Mouse (Mus musculus) heart, embryonic 14.5 days (tissue): Measurements from ENCODE around the gene Ffar3. TPM values are rescaled to one million over a fixed set of nuclear protein-coding genes. Genes with fewer than 3 reads are reported as not detected.

Source experiments
- ATAC-seq: fragments of 200-750 bp; cut with Nextera tagmentation; 2 replicates; pipeline ENCODE4 v1.8.0; 2017; ENCODE audit warnings: low read depth, moderate TSS enrichment; ENCODE audit not compliant: insufficient number of reproducible peaks, insufficient read depth, low FRiP score
- H3K27ac ChIP-seq, 2 experiments: fragments of 200-500 bp in 1 of 2; fragments of 300-500 bp in 1 of 2; sonication (generic) in 1 of 2; replicated peaks in 1 of 2; 2 replicates each; pipeline ENCODE4 v1.5.1; 2012 to 2014; ENCODE audit warnings: low read depth in 2 of 2, low read length in 2 of 2, control low read depth in 1 of 2, mild to moderate bottlenecking in 1 of 2, mixed read lengths in 1 of 2; ENCODE audit not compliant: control insufficient read depth in 1 of 2, insufficient read depth in 1 of 2
- H3K27me3 ChIP-seq: fragments of 300-500 bp; sonication (generic); 2 replicates; pipeline ENCODE4 v1.6.1; 2014; ENCODE audit warnings: mild to moderate bottlenecking, low read length, control low read depth; ENCODE audit not compliant: control insufficient read depth, insufficient read depth
- H3K36me3 ChIP-seq: fragments of 300-500 bp; sonication (generic); 2 replicates; pipeline ENCODE4 v1.6.1; 2014; ENCODE audit warnings: mild to moderate bottlenecking, control low read depth, low read length, mixed read lengths; ENCODE audit not compliant: control insufficient read depth, insufficient read depth
- H3K4me1 ChIP-seq, 2 experiments: fragments of 200-500 bp in 1 of 2; fragments of 300-500 bp in 1 of 2; sonication (generic) in 1 of 2; 2 replicates each; pipeline ENCODE4 v1.6.1; 2012 to 2014; ENCODE audit warnings: low read length in 2 of 2, control low read depth in 1 of 2, mixed read lengths in 1 of 2; ENCODE audit not compliant: control insufficient read depth in 2 of 2, insufficient read depth in 2 of 2
- H3K4me2 ChIP-seq: fragments of 300-500 bp; sonication (generic); 2 replicates; pipeline ENCODE4 v1.6.1; 2014; ENCODE audit warnings: mild to moderate bottlenecking, low read length
- H3K4me3 ChIP-seq, 2 experiments: fragments of 200-500 bp in 1 of 2; fragments of 300-500 bp in 1 of 2; sonication (generic) in 1 of 2; 2 replicates each; pipeline ENCODE4 v1.5.1; 2012 to 2014; ENCODE audit warnings: low read length in 2 of 2, mild to moderate bottlenecking in 2 of 2, control low read depth in 1 of 2, low read depth in 1 of 2, moderate library complexity in 1 of 2; ENCODE audit not compliant: control insufficient read depth in 1 of 2, insufficient read depth in 1 of 2
- H3K9ac ChIP-seq: fragments of 300-500 bp; sonication (generic); 2 replicates; pipeline ENCODE4 v1.6.1; 2014; ENCODE audit warnings: mild to moderate bottlenecking, low read length
- H3K9me3 ChIP-seq: fragments of 300-500 bp; sonication (generic); 2 replicates; pipeline ENCODE4 v1.6.1; 2016; ENCODE audit warnings: low read length, control low read depth; ENCODE audit not compliant: control insufficient read depth
- WGBS: fragments of 180-500 bp; shearing (Covaris S2); extraction: QIAGEN DNeasy Blood & Tissue Kit; methylation state at CpG from one replicate; pipeline ENCODE4 v1.1.7; 2014; 5-methylcytosine and 5-hydroxymethylcytosine counted together
- polyA plus RNA-seq: library from polyadenylated mRNA; unstranded; fragments of >200 nt; fragmentation: Nextera tagmentation; extraction: Ambion mirVana; gene quantifications from 2 replicates; pipeline ENCODE4 v1.2.1, GENCODE M21; 2014

Gene Ffar3
- polyA plus RNA-seq, 1 experiment from 2014 or later: not detected

GRCm38 (mm10) chr7:30886852-30887251, 30.9 kb upstream of the Ffar3 start:
- Histone ChIP-seq H3K4me3 (no peak overlapping the region), H3K9me3 (no peaks in the 10 kb centered on the region), H3K9ac (no peak overlapping the region), H3K36me3 (no peaks in the 10 kb centered on the region), H3K27ac (no peak overlapping the region), H3K4me1 (no peaks in the 10 kb centered on the region), H3K4me2 (no peak overlapping the region), H3K27me3 (no peaks in the 10 kb centered on the region)
- no peak for ATAC-seq
- whole genome bisulfite sequencing: 78% methylated on average over 4 of the region's 4 CpGs

- no peaks in the 10 kb centered on the region for H3K9me3 ChIP-seq
- no peaks in the 10 kb centered on the region for H3K4me1 ChIP-seq
- H3K9ac ChIP-seq: no peak overlapping the region
- H3K4me3 ChIP-seq: no peak overlapping the region
- ATAC-seq: no peak
- H3K36me3 ChIP-seq: no peaks in the 10 kb centered on the region
- no peaks in the 10 kb centered on the region for H3K27me3 ChIP-seq
- no peak overlapping the region for H3K4me2 ChIP-seq
- no peak overlapping the region for H3K27ac ChIP-seq
Observed at GRCm38 (mm10) chr7:30884047-30884446, 28.1 kb upstream of the Ffar3 start.

GRCm38 (mm10) chr7:30881367-30881766, 25.4 kb upstream of the Ffar3 start:
- Histone ChIP-seq H3K9ac (no peak overlapping the region), H3K27ac (no peak overlapping the region), H3K4me3 (no peak overlapping the region), H3K4me1 (no peaks in the 10 kb centered on the region), H3K9me3 (no peaks in the 10 kb centered on the region), H3K4me2 (no peak overlapping the region), H3K27me3 (no peaks in the 10 kb centered on the region), H3K36me3 (no peaks in the 10 kb centered on the region)
- WGBS: 70% methylated on average over 3 of the region's 3 CpGs
- no peak for ATAC-seq

- no peaks in the 10 kb centered on the region for H3K9me3 ChIP-seq
- H3K4me1 ChIP-seq: no peaks in the 10 kb centered on the region
- H3K27me3 ChIP-seq: no peaks in the 10 kb centered on the region
- 53% methylated on average over 7 of the region's 7 CpGs for WGBS
- H3K4me3 ChIP-seq: no peak within 1 kb of the TSS
- H3K9ac ChIP-seq: no peak within 1 kb of the TSS
- H3K36me3 ChIP-seq: no peaks in the 10 kb centered on the region
- no peak for ATAC-seq
- no peak within 1 kb of the TSS for H3K27ac ChIP-seq
- no peak within 1 kb of the TSS for H3K4me2 ChIP-seq
Observed at GRCm38 (mm10) chr7:30880176-30880575, 24.2 kb upstream of the Ffar3 start, which contains the start of gene Cd22. TSS of gene Cd22 (minus strand) at chr7:30880342.

- Histone ChIP-seq H3K9ac (no peak overlapping the region), H3K27me3 (peaks cover under 1% of the 10 kb centered on the region; the same call in 1 of the 2 replicates), H3K4me2 (no peak overlapping the region), H3K4me3 (no peak overlapping the region), H3K36me3 (no peaks in the 10 kb centered on the region), H3K9me3 (no peaks in the 10 kb centered on the region), H3K4me1 (no peaks in the 10 kb centered on the region), H3K27ac (no peak overlapping the region)
- WGBS: 77% methylated on average over 6 of the region's 6 CpGs
- ATAC-seq: no peak
Observed at GRCm38 (mm10) chr7:30878950-30879349, 23.0 kb upstream of the Ffar3 start.

GRCm38 (mm10) chr7:30873083-30873482, 17.1 kb upstream of the Ffar3 start:
- Histone ChIP-seq H3K36me3 (no peaks in the 10 kb centered on the region), H3K9ac (no peak overlapping the region), H3K9me3 (no peaks in the 10 kb centered on the region), H3K27ac (no peak overlapping the region), H3K4me3 (no peak overlapping the region), H3K27me3 (peaks cover 18% of the 10 kb centered on the region), H3K4me1 (no peaks in the 10 kb centered on the region), H3K4me2 (peak overlapping the region; percentile 29)
- ATAC-seq: no peak
- WGBS: 26% methylated on average over 15 of the region's 15 CpGs

- 35% methylated on average over 8 of the region's 8 CpGs for WGBS
- no peak for ATAC-seq
Observed at GRCm38 (mm10) chr7:30863386-30863785, 7.4 kb upstream of the Ffar3 start.

GRCm38 (mm10) chr7:30861464-30861863, 5.5 kb upstream of the Ffar3 start, which contains the start of gene Ffar1:
TSS of gene Ffar1 (minus strand) at chr7:30861564.
- WGBS: 79% methylated on average over 12 of the region's 12 CpGs
- peaks cover 23% of the 10 kb centered on the region for H3K27me3 ChIP-seq
- H3K9me3 ChIP-seq: no peaks in the 10 kb centered on the region

More at GRCm38 (mm10) chr7:30863386-30863785, 7.4 kb upstream of the Ffar3 start:
- no peak overlapping the region for H3K27ac ChIP-seq
- no peak overlapping the region for H3K4me2 ChIP-seq
- H3K4me3 ChIP-seq: no peak overlapping the region
- H3K4me1 ChIP-seq: 0 out of 4 replicates have a peak, but pooled peaks cover 3 to 6% of the 10 kb centered on the region in 2 experiments
- H3K9ac ChIP-seq: no peak overlapping the region
- H3K36me3 ChIP-seq: no peaks in the 10 kb centered on the region
- H3K9me3 ChIP-seq: no peaks in the 10 kb centered on the region
- peaks cover 20% of the 10 kb centered on the region for H3K27me3 ChIP-seq

More at GRCm38 (mm10) chr7:30861464-30861863, 5.5 kb upstream of the Ffar3 start, which contains the start of gene Ffar1:
- Histone ChIP-seq H3K4me2 (no peak within 1 kb of the TSS), H3K4me1 (0 out of 4 replicates have a peak, but pooled peaks cover 3 to 6% of the 10 kb centered on the region in 2 experiments), H3K4me3 (no peak within 1 kb of the TSS), H3K9ac (no peak within 1 kb of the TSS), H3K36me3 (no peaks in the 10 kb centered on the region), H3K27ac (no peak within 1 kb of the TSS)
- ATAC-seq: no peak
